Comparison of ENCODE assay signal across 22 mouse cellular contexts in the genomic region with DNA sequence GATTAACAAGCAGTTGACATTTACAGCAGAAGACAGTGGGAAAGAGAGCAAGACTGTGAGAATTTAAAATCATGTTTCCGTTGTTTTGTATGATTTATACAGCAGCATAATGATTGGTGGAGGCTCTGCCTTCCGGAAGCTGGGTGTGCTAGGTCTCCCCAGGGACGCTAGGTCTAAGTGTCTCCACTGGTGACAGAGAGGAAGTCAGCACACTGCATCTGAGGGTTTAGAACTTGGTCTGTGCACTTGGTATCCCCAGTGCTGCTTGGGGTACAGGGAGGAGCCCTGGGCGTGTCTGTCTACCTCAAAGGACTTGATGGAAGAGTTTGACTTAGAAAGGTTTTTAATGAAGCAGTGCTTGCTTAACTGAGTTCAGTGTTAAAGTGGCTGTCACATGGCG. TPM values are rescaled to one million over a fixed set of nuclear protein-coding genes. Genes with fewer than 3 reads are reported as not detected.
DNase-seq lines count a peak whose midpoint lies in the region; ATAC-seq and TF ChIP-seq lines count a peak whose summit lies in the region.
"Had no signal": no experiment of that assay in that cellular context is flagged by ENCODE, and none has a peak within 500 bp of the region (broad histone marks: within the 10 kb centered on the region; RNA-seq: fewer than 3 reads in every experiment).

No protein-coding gene starts in this region.

- H3K27ac ChIP-seq in heart, adult 2 months: peak overlapping the region; percentile 22; the same call in 1 of the 2 replicates
- H3K27ac ChIP-seq in heart, embryonic 12.5 days (ENCODE audit: poor library complexity, severe bottlenecking): no peak overlapping the region
- H3K27ac ChIP-seq in MEL (ENCODE audit: control insufficient read depth, low read depth, low read length): no peak overlapping the region
- H3K27ac ChIP-seq: forebrain, embryonic 10.5 days; heart, embryonic 15.5 days; hindbrain, embryonic 14.5 days; hindbrain, postnatal 0 days had no signal

- TF ChIP-seq CTCF in heart, adult 2 months (IDR thresholded peaks at IDR 0.05): no peak
- no peak for TF ChIP-seq CTCF in MEL (IDR thresholded peaks at IDR 0.05 in 2 of 3, conservative IDR thresholded peaks at IDR 0.05 in 1 of 3; ENCODE audit: control insufficient read depth in 1 of 3, insufficient read depth in 1 of 3, low read depth in 2 of 3, low read length in 3 of 3, poor library complexity in 1 of 3, severe bottlenecking in 1 of 3)

- peaks cover 30% of the 10 kb centered on the region for H3K36me3 ChIP-seq in heart, adult 2 months (ENCODE audit: control insufficient read depth, insufficient read depth, low read length)
- peaks cover 92% of the 10 kb centered on the region for H3K36me3 ChIP-seq in heart, embryonic 12.5 days
- peaks cover 20 to 32% of the 10 kb centered on the region in 2 experiments for H3K36me3 ChIP-seq in MEL (ENCODE audit: control insufficient read depth in 1 of 2, insufficient read depth in 2 of 2, low read length in 2 of 2)

- H3K9me3 ChIP-seq in heart, embryonic 12.5 days (replicated peaks): no peaks in the 10 kb centered on the region
- no peaks in the 10 kb centered on the region for H3K9me3 ChIP-seq in MEL (replicated peaks; ENCODE audit: insufficient read depth, low read length)
- H3K9me3 ChIP-seq: forebrain, embryonic 10.5 days; heart, embryonic 15.5 days had no signal

- H3K27me3 ChIP-seq in heart, adult 2 months (ENCODE audit: control insufficient read depth, insufficient read depth, low read length): no peaks in the 10 kb centered on the region
- H3K27me3 ChIP-seq in heart, embryonic 12.5 days (replicated peaks): no peaks in the 10 kb centered on the region
- H3K27me3 ChIP-seq in MEL (ENCODE audit: control insufficient read depth in 1 of 2, insufficient read depth in 2 of 2, low read length in 2 of 2): no peaks in the 10 kb centered on the region
- H3K27me3 ChIP-seq: heart, embryonic 15.5 days; Patski had no signal

- TF ChIP-seq POLR2A in heart, adult 2 months (IDR thresholded peaks at IDR 0.05; ENCODE audit: insufficient read depth, low read depth, low read length): no peak
- no peak for TF ChIP-seq POLR2A in MEL (IDR thresholded peaks at IDR 0.05; ENCODE audit: control insufficient read depth in 1 of 2, insufficient read depth in 1 of 2, low read depth in 1 of 2, low read length in 2 of 2, poor library complexity in 1 of 2)

- no peak for TF ChIP-seq RAD21 in MEL (IDR thresholded peaks at IDR 0.05; ENCODE audit: low read depth, low read length)

- intact Hi-C loops in heart, adult 2 months (cut with DNase I): no loop called here

- no peaks in the 10 kb centered on the region for H3K79me2 ChIP-seq in heart, adult 2 months (replicated peaks; ENCODE audit: control insufficient read depth, insufficient read depth, low read length)
- peaks cover 11% of the 10 kb centered on the region; the same call in 1 of the 2 replicates for H3K79me2 ChIP-seq in MEL (ENCODE audit: control insufficient read depth, insufficient read depth, low read length, poor library complexity)

- no peak for ATAC-seq in heart, embryonic 12.5 days (ENCODE audit: insufficient number of reproducible peaks, low FRiP score)
- ATAC-seq: forebrain, embryonic 14.5 days; hindbrain, postnatal 0 days; inflammation-experienced regulatory T-cells, adult 6 months; Patski had no signal

- H3K4me2 ChIP-seq in heart, embryonic 12.5 days: no peak overlapping the region
- H3K4me2 ChIP-seq: heart, embryonic 11.5 days; heart, embryonic 15.5 days; hindbrain, embryonic 14.5 days had no signal

- no peak for DNase-seq in heart, adult 2 months
- peak; percentile 64 to 65 for DNase-seq in B cell, adult 2 months
- peak; percentile 24 for DNase-seq in MEL (ENCODE audit: low read depth, low spot score)
- no peak for DNase-seq in kidney, adult 18-20 months
- DNase-seq in layer of hippocampus, adult 9-10 months (ENCODE audit: low spot score): no peak
- DNase-seq: adrenal gland, postnatal 10 days; adrenal gland, postnatal 36 days; cerebellum, adult 18-20 months; cerebellum, adult 9-10 months; cerebellum, postnatal 14 days; gastrocnemius, postnatal 25 days; heart, postnatal 10 days; heart, postnatal 36 days had no signal

- no peak overlapping the region for H3K4me3 ChIP-seq in heart, adult 2 months
- no peak overlapping the region for H3K4me3 ChIP-seq in heart, embryonic 12.5 days
- no peak overlapping the region for H3K4me3 ChIP-seq in MEL (ENCODE audit: control insufficient read depth in 1 of 2, insufficient read depth in 1 of 2, low read depth in 2 of 2, low read length in 2 of 2)
- H3K4me3 ChIP-seq: forebrain, embryonic 10.5 days; heart, embryonic 15.5 days had no signal

- 71% methylated on average over 5 of the region's 5 CpGs for WGBS in heart, adult 2 months
- WGBS in heart, embryonic 12.5 days: 86% methylated on average over 5 of the region's 5 CpGs

- no peak overlapping the region for H3K9ac ChIP-seq in heart, adult 2 months (ENCODE audit: low read depth, low read length)
- H3K9ac ChIP-seq in heart, embryonic 12.5 days: no peak overlapping the region
- H3K9ac ChIP-seq in MEL (ENCODE audit: control insufficient read depth, low read depth, low read length, poor library complexity, severe bottlenecking): no peak overlapping the region
- H3K9ac ChIP-seq: heart, embryonic 15.5 days; hindbrain, embryonic 14.5 days had no signal

- H3K4me1 ChIP-seq in heart, adult 2 months (ENCODE audit: control insufficient read depth, insufficient read depth, low read length): peaks cover 29% of the 10 kb centered on the region
- H3K4me1 ChIP-seq in heart, embryonic 12.5 days (replicated peaks): no peaks in the 10 kb centered on the region
- peaks cover 16 to 20% of the 10 kb centered on the region in 2 experiments for H3K4me1 ChIP-seq in MEL (ENCODE audit: control insufficient read depth in 1 of 2, insufficient read depth in 2 of 2, low read length in 2 of 2)
- H3K4me1 ChIP-seq: forebrain, embryonic 10.5 days; heart, embryonic 15.5 days had no signal

- no peak for TF ChIP-seq EP300 in heart, adult 2 months (IDR thresholded peaks at IDR 0.05; ENCODE audit: insufficient read depth, low read depth, low read length)
- no peak for TF ChIP-seq EP300 in MEL (IDR thresholded peaks at IDR 0.05; ENCODE audit: low read depth in 1 of 2, low read length in 2 of 2)

TF ChIP-seq in MEL, 35 proteins besides CTCF, POLR2A, EP300 and RAD21:
- TF ChIP-seq MAX (IDR thresholded peaks at IDR 0.05; ENCODE audit: low read length): no peak
- no peak for TF ChIP-seq CHD2 (IDR thresholded peaks at IDR 0.05; ENCODE audit: low read length)
- no peak for TF ChIP-seq SIN3A (IDR thresholded peaks at IDR 0.05; ENCODE audit: low read length)
- TF ChIP-seq NELFE (IDR thresholded peaks at IDR 0.05; ENCODE audit: low read depth, low read length): no peak
- no peak for TF ChIP-seq POLR2AphosphoS5 (IDR thresholded peaks at IDR 0.05; ENCODE audit: borderline replicate concordance, low read depth, low read length)
- no peak for TF ChIP-seq USF2 (IDR thresholded peaks at IDR 0.05; ENCODE audit: borderline replicate concordance in 1 of 2, insufficient read depth in 1 of 2, low read depth in 1 of 2, low read length in 2 of 2)
- no peak for TF ChIP-seq ZKSCAN1 (IDR thresholded peaks at IDR 0.05; ENCODE audit: low read depth, low read length)

RNA-seq across cellular contexts. Expression of gene Tsnax, which starts 16.0 kb away (rescaled TPM):
- total RNA-seq in heart, adult 2 months (2021): 10 to 100 TPM; 66.3 to 73.1 TPM
- polyA plus RNA-seq in heart, adult 2 months (2012; rRNA removed): 43.2 and 78.8 TPM in 2 replicates
- 91.8 and 95.9 TPM in 2 replicates for polyA plus RNA-seq in heart, embryonic 12.5 days (2016; fragmentation: Nextera tagmentation; extraction: Ambion mirVana)
- 99.2 and 160 TPM in 2 replicates for total RNA-seq in MEL (2012; rRNA removed)
- 100 to 1,000 TPM in 1 of 2 experiments, not detected in 1; 105 TPM for polyA plus RNA-seq in MEL (2012; ENCODE audit: insufficient read depth in 1 of 2, insufficient read length in 2 of 2, low read depth in 1 of 2, low replicate concordance in 2 of 2, missing spikeins in 1 of 2)

RNA-seq across cellular contexts. Expression of gene Disc1, which starts 25.2 kb away (rescaled TPM):
- total RNA-seq in heart, adult 2 months (2021): 1 to 10 TPM; 2.2 to 2.3 TPM
- polyA plus RNA-seq in heart, adult 2 months (2012; rRNA removed): 1.1 and 1.3 TPM in 2 replicates
- 2.3 and 2.5 TPM in 2 replicates for polyA plus RNA-seq in heart, embryonic 12.5 days (2016; fragmentation: Nextera tagmentation; extraction: Ambion mirVana)
- 1.1 and 2.2 TPM in 2 replicates for total RNA-seq in MEL (2012; rRNA removed)
- polyA plus RNA-seq in MEL (2012; ENCODE audit: insufficient read depth in 1 of 2, insufficient read length in 2 of 2, low read depth in 1 of 2, low replicate concordance in 2 of 2, missing spikeins in 1 of 2): under 1 TPM in 1 of 2 experiments, not detected in 1; 0.75 TPM

Comparison
In these comparisons a context has a peak if more than half of its experiments do, and no peak if none do; other contexts are left out.
1. DNase-seq: peak in B cell, adult 2 months (2 of 2) and MEL (single experiment); none in heart, adult 2 months (0 of 2), kidney, adult 18-20 months (single experiment) and layer of hippocampus, adult 9-10 months (single experiment).